Mouse (Mus musculus): Measurements from ENCODE around the gene Ssrp1. TPM values are rescaled to one million over a fixed set of nuclear protein-coding genes. Genes with fewer than 3 reads are reported as not detected.

The Ssrp1 gene
- polyA plus RNA-seq, 1 experiment from 2014 or later, result 316 TPM

Other genes starting within 250 kb of the Ssrp1 start
- gene Ube2l6, start 238.4 kb upstream of the Ssrp1 start, polyA plus RNA-seq (2015; fragmentation: Nextera tagmentation; extraction: Ambion mirVana), result 44.0 and 46.9 TPM in 2 replicates
- gene Smtnl1, start 214.6 kb upstream of the Ssrp1 start, polyA plus RNA-seq (2015; fragmentation: Nextera tagmentation; extraction: Ambion mirVana), result 0.19 and 0.26 TPM in 2 replicates
- 60.1 and 66.6 TPM in 2 replicates for gene Timm10, start 210.2 kb upstream of the Ssrp1 start, polyA plus RNA-seq (2015; fragmentation: Nextera tagmentation; extraction: Ambion mirVana)
- 15.6 and 17.8 TPM in 2 replicates for gene Slc43a1, start 198.4 kb upstream of the Ssrp1 start, polyA plus RNA-seq (2015; fragmentation: Nextera tagmentation; extraction: Ambion mirVana)
- gene Rtn4rl2, start 150.5 kb upstream of the Ssrp1 start, polyA plus RNA-seq (2015; fragmentation: Nextera tagmentation; extraction: Ambion mirVana), result 1.0 and 1.5 TPM in 2 replicates
- gene Slc43a3, start 100.7 kb upstream of the Ssrp1 start, polyA plus RNA-seq (2015; fragmentation: Nextera tagmentation; extraction: Ambion mirVana), result 57.4 and 58.0 TPM in 2 replicates
- gene Prg2, start 56.8 kb upstream of the Ssrp1 start, polyA plus RNA-seq (2015; fragmentation: Nextera tagmentation; extraction: Ambion mirVana), result 0.36 TPM in 1 of 2 replicates, not detected in the other
- not detected in 2 replicates for gene Prg3, start 49.0 kb upstream of the Ssrp1 start, polyA plus RNA-seq (2015; fragmentation: Nextera tagmentation; extraction: Ambion mirVana)
- 0.56 and 1.3 TPM in 2 replicates for gene P2rx3, start 228 bp downstream of the Ssrp1 start, polyA plus RNA-seq (2015; fragmentation: Nextera tagmentation; extraction: Ambion mirVana)
- 34.2 and 40.6 TPM in 2 replicates for gene Tnks1bp1, start 10.8 kb downstream of the Ssrp1 start, polyA plus RNA-seq (2015; fragmentation: Nextera tagmentation; extraction: Ambion mirVana)
- 125 and 126 TPM in 2 replicates for gene Aplnr, start 99.0 kb downstream of the Ssrp1 start, polyA plus RNA-seq (2015; fragmentation: Nextera tagmentation; extraction: Ambion mirVana)
- 0.68 and 0.80 TPM in 2 replicates for gene Lrrc55, start 160.0 kb downstream of the Ssrp1 start, polyA plus RNA-seq (2015; fragmentation: Nextera tagmentation; extraction: Ambion mirVana)